Mouse (Mus musculus) CH12.LX (cell line): ENCODE data around the gene Map3k12. TPM values are rescaled to one million over a fixed set of nuclear protein-coding genes. Genes with fewer than 3 reads are reported as not detected.

Source experiments
- DNase-seq: peaks from one replicate; pipeline ENCODE4 v3.0.0-alpha.2; 2013; ENCODE audit errors: extremely low read depth
- H3K27ac ChIP-seq: 2 replicates; pipeline ENCODE4 v1.5.1; 2012; ENCODE audit warnings: low read depth, mild to moderate bottlenecking, control low read depth, moderate library complexity; ENCODE audit not compliant: insufficient read depth
- H3K27me3 ChIP-seq: replicated peaks from 2 replicates; pipeline ENCODE3; 2012; ENCODE audit warnings: inconsistent platforms
- H3K36me3 ChIP-seq, 2 experiments: replicated peaks in 1 of 2; 2 replicates each; pipeline versions ENCODE3 to v1.6.1; 2012; ENCODE audit warnings: inconsistent platforms in 1 of 2, low read length in 1 of 2, mild to moderate bottlenecking in 1 of 2, mixed read lengths in 1 of 2, moderate library complexity in 1 of 2; ENCODE audit not compliant: control insufficient read depth in 1 of 2, insufficient read depth in 1 of 2
- H3K4me1 ChIP-seq, 2 experiments: 2 replicates each; pipeline ENCODE4 v1.6.1; 2012; ENCODE audit warnings: inconsistent platforms in 1 of 2, moderate library complexity in 1 of 2; ENCODE audit not compliant: insufficient read depth in 2 of 2, control insufficient read depth in 1 of 2
- H3K4me2 ChIP-seq: 2 replicates; pipeline ENCODE4 v1.6.1; 2012; ENCODE audit warnings: low read depth, mild to moderate bottlenecking, control low read depth; ENCODE audit not compliant: poor library complexity, insufficient read depth, severe bottlenecking
- H3K4me3 ChIP-seq, 3 experiments: fragments of 150-350 bp in 1 of 3; sonication (generic) in 1 of 3; replicated peaks in 1 of 3; 2 replicates each; pipeline versions ENCODE3 to v1.5.1; 2011 to 2012; ENCODE audit warnings: low read depth in 2 of 3, low read length in 2 of 3, mild to moderate bottlenecking in 2 of 3, moderate library complexity in 2 of 3, control low read depth in 1 of 3, improper control_type of control experiment in 1 of 3, inconsistent platforms in 1 of 3, mixed read lengths in 1 of 3; ENCODE audit not compliant: poor library complexity in 1 of 3
- H3K79me2 ChIP-seq: replicated peaks from 2 replicates; pipeline ENCODE4 v1.6.1; 2012; ENCODE audit warnings: mild to moderate bottlenecking, moderate library complexity; ENCODE audit not compliant: control insufficient read depth, poor library complexity, insufficient read depth, severe bottlenecking; ENCODE audit errors: extremely low read depth
- H3K9ac ChIP-seq: 2 replicates; pipeline ENCODE4 v1.6.1; 2012; ENCODE audit warnings: low read depth, mild to moderate bottlenecking, control low read depth, moderate library complexity; ENCODE audit not compliant: insufficient read depth
- H3K9me3 ChIP-seq: replicated peaks from 2 replicates; pipeline ENCODE3; 2012; ENCODE audit warnings: low read length, inconsistent platforms, mixed read lengths
- BHLHE40 ChIP-seq: IDR thresholded peaks from 2 replicates; pipeline ENCODE4 v1.6.1; 2011; ENCODE audit warnings: mild to moderate bottlenecking, low read depth, low read length, improper control_type of control experiment
- CHD1 ChIP-seq: IDR thresholded peaks from 2 replicates; pipeline ENCODE4 v1.6.1; 2012; ENCODE audit warnings: low read depth, low read length, improper control_type of control experiment, inconsistent platforms
- CHD2 ChIP-seq: IDR thresholded peaks from 2 replicates; pipeline ENCODE4 v1.6.1; 2011; ENCODE audit warnings: low read length, improper control_type of control experiment
- CTCF ChIP-seq, 2 experiments: IDR thresholded peaks in 1 of 2; conservative IDR thresholded peaks in 1 of 2; 2 replicates each; pipeline ENCODE4 v1.5.1; 2011 to 2012; ENCODE audit warnings: low read depth in 2 of 2, low read length in 2 of 2, improper control_type of control experiment in 1 of 2, inconsistent platforms in 1 of 2, mild to moderate bottlenecking in 1 of 2, moderate library complexity in 1 of 2
- ELF1 ChIP-seq: IDR thresholded peaks from 2 replicates; pipeline ENCODE4 v1.6.1; 2014; ENCODE audit warnings: low read depth, mild to moderate bottlenecking, inconsistent platforms, low read length, improper control_type of control experiment
- EP300 ChIP-seq: IDR thresholded peaks from 2 replicates; pipeline ENCODE4 v1.6.1; 2011; ENCODE audit warnings: low read length, improper control_type of control experiment
- ETS1 ChIP-seq: conservative IDR thresholded peaks from 2 replicates; pipeline ENCODE4 v1.6.1; 2012; ENCODE audit warnings: low read depth, mild to moderate bottlenecking, inconsistent platforms, low read length, improper control_type of control experiment, moderate library complexity
- IRF4 ChIP-seq: IDR thresholded peaks from 2 replicates; pipeline ENCODE4 v1.6.1; 2014; ENCODE audit warnings: low read depth, mild to moderate bottlenecking, inconsistent platforms, low read length, improper control_type of control experiment
- JUN ChIP-seq: IDR thresholded peaks from 2 replicates; pipeline ENCODE4 v1.6.1; 2011; ENCODE audit warnings: low read depth, mild to moderate bottlenecking, low read length, improper control_type of control experiment, moderate library complexity; ENCODE audit not compliant: insufficient read depth
- KAT2A ChIP-seq: IDR thresholded peaks from 2 replicates; pipeline ENCODE4 v1.6.1; 2012; ENCODE audit warnings: low read length, improper control_type of control experiment, inconsistent platforms; ENCODE audit not compliant: insufficient replicate concordance
- MAX ChIP-seq: IDR thresholded peaks from 2 replicates; pipeline ENCODE4 v1.6.1; 2011; ENCODE audit warnings: low read length, improper control_type of control experiment
- MEF2A ChIP-seq: IDR thresholded peaks from 2 replicates; pipeline ENCODE4 v1.6.1; 2014; ENCODE audit warnings: low read depth, mild to moderate bottlenecking, inconsistent platforms, low read length, improper control_type of control experiment, borderline replicate concordance
- MXI1 ChIP-seq: IDR thresholded peaks from 2 replicates; pipeline ENCODE4 v1.6.1; 2011; ENCODE audit warnings: mild to moderate bottlenecking, low read depth, low read length, improper control_type of control experiment
- MYC ChIP-seq: IDR thresholded peaks from 2 replicates; pipeline ENCODE4 v1.6.1; 2011; ENCODE audit warnings: low read depth, mild to moderate bottlenecking, improper control_type of control experiment, low read length
- NELFE ChIP-seq: IDR thresholded peaks from 2 replicates; pipeline ENCODE4 v1.6.1; 2011; ENCODE audit warnings: low read depth, low read length, improper control_type of control experiment
- NRF1 ChIP-seq: IDR thresholded peaks from 2 replicates; pipeline ENCODE4 v1.6.1; 2014; ENCODE audit warnings: low read depth, mild to moderate bottlenecking, inconsistent platforms, low read length, improper control_type of control experiment, moderate library complexity
- PAX5 ChIP-seq: IDR thresholded peaks from 2 replicates; pipeline ENCODE4 v1.6.1; 2012; ENCODE audit warnings: low read length, inconsistent platforms, mixed read lengths
- POLR2A ChIP-seq: IDR thresholded peaks from 2 replicates; pipeline ENCODE4 v1.6.1; 2011; ENCODE audit warnings: low read depth, mild to moderate bottlenecking, improper control_type of control experiment, low read length
- POLR2AphosphoS2 ChIP-seq: IDR thresholded peaks from 2 replicates; pipeline ENCODE4 v1.6.1; 2011; ENCODE audit warnings: low read depth, low read length, improper control_type of control experiment
- RAD21 ChIP-seq: IDR thresholded peaks from 2 replicates; pipeline ENCODE4 v1.6.1; 2011; ENCODE audit warnings: low read depth, mild to moderate bottlenecking, low read length, improper control_type of control experiment, moderate library complexity
- SIN3A ChIP-seq: IDR thresholded peaks from 2 replicates; pipeline ENCODE4 v1.6.1; 2012; ENCODE audit warnings: low read length, improper control_type of control experiment, inconsistent platforms
- TBP ChIP-seq: conservative IDR thresholded peaks from 2 replicates; pipeline ENCODE4 v1.6.1; 2011; ENCODE audit warnings: low read depth, low read length, improper control_type of control experiment
- TCF12 ChIP-seq: IDR thresholded peaks from 2 replicates; pipeline ENCODE4 v1.6.1; 2014; ENCODE audit warnings: low read depth, mild to moderate bottlenecking, inconsistent platforms, low read length, improper control_type of control experiment
- UBTF ChIP-seq: IDR thresholded peaks from 2 replicates; pipeline ENCODE4 v1.6.1; 2012; ENCODE audit warnings: low read depth, mild to moderate bottlenecking, inconsistent platforms, low read length, improper control_type of control experiment, moderate library complexity
- USF2 ChIP-seq: conservative IDR thresholded peaks from 2 replicates; pipeline ENCODE4 v1.6.1; 2011; ENCODE audit warnings: low read depth, low read length, improper control_type of control experiment
- ZC3H11A ChIP-seq: IDR thresholded peaks from 2 replicates; pipeline ENCODE4 v1.6.1; 2012; ENCODE audit warnings: low read depth, mild to moderate bottlenecking, inconsistent platforms, low read length, improper control_type of control experiment
- ZKSCAN1 ChIP-seq: IDR thresholded peaks from 2 replicates; pipeline ENCODE4 v1.6.1; 2012; ENCODE audit warnings: low read depth, inconsistent platforms, low read length, improper control_type of control experiment, borderline replicate concordance
- ZNF384 ChIP-seq: IDR thresholded peaks from 2 replicates; pipeline ENCODE4 v1.6.1; 2012; ENCODE audit warnings: low read depth, low read length, improper control_type of control experiment, inconsistent platforms
- dilution Hi-C: fragments of 300-500 bp; cut with MboI; formaldehyde crosslinking; loops from 2 replicates; pipeline ENCODE4 v1.14.3; 2020; ENCODE audit warnings: low sequenced_read_pairs; ENCODE audit not compliant: extremely low pct_unique_long_range_greater_than_20kb, extremely low pct_ligation_motif_present
- in situ Hi-C: fragments of 300-500 bp; cut with MboI; formaldehyde crosslinking; loops from 3 replicates; pipeline ENCODE4 v1.14.3; 2019; ENCODE audit warnings: low sequenced_read_pairs, low pct_ligation_motif_present, low pct_unique_long_range_greater_than_20kb, mixed read lengths
- polyA plus RNA-seq: library from polyadenylated mRNA; unstranded; fragments of >175 nt; gene quantifications from 2 replicates; pipeline ENCODE4 v1.2.1, GENCODE M21; 2012; ENCODE audit warnings: low read depth; ENCODE audit not compliant: insufficient read length
- total RNA-seq, 2 experiments: library from RNA; depleted of rRNA; stranded (reverse); fragments of 300-350 nt in 1 of 2; fragments of >200 nt in 1 of 2; gene quantifications; 2 replicates each; pipeline ENCODE4 v1.2.3; 2012 to 2014

Gene Map3k12
- total and polyA plus RNA-seq, 3 experiments: 1.5 to 3.0 (median 2.3) TPM

- Histone ChIP-seq H3K27ac (no peak overlapping the region), H3K9me3 (no peaks in the 10 kb centered on the region), H3K4me2 (no peak overlapping the region), H3K4me1 (peaks cover 0 to 8% of the 10 kb centered on the region in 2 experiments; a peak in 2 of 4 replicates), H3K36me3 (peaks cover 57 to 77% of the 10 kb centered on the region in 2 experiments), H3K4me3 (no peak overlapping the region), H3K27me3 (no peaks in the 10 kb centered on the region), H3K79me2 (no peaks in the 10 kb centered on the region), H3K9ac (no peak overlapping the region)
- dilution Hi-C loops (no loop called here), in situ Hi-C loops (no loop called here)
- TF ChIP-seq CHD1 (no peak), NRF1 (no peak), NELFE (no peak), PAX5 (no peak), KAT2A (no peak), CTCF (conservative IDR thresholded peaks at IDR 0.05 in 1 of 2, IDR thresholded peaks at IDR 0.05 in 1 of 2; ENCODE audit: low read depth in 2 of 2, low read length in 2 of 2) (no peak), CHD2 (no peak), MYC (no peak), MXI1 (no peak), SIN3A (no peak), ETS1 (no peak), BHLHE40 (no peak), USF2 (no peak), POLR2A (no peak; the same call in 1 of the 2 replicates), MAX (no peak), TCF12 (no peak), RAD21 (no peak), ELF1 (no peak), ZNF384 (no peak)
- DNase-seq: no peak
These were observed 12.7 kb downstream of the Map3k12 start for GRCm38 (mm10) chr15:102503924-102504782.

- in situ Hi-C loops (no loop called here), dilution Hi-C loops (no loop called here)
- Histone ChIP-seq H3K36me3 (peaks cover 60 to 83% of the 10 kb centered on the region in 2 experiments), H3K4me2 (no peak within 1 kb of the TSS), H3K27ac (no peak within 1 kb of the TSS), H3K27me3 (no peaks in the 10 kb centered on the region), H3K4me3 (no peak within 1 kb of the TSS), H3K9me3 (no peaks in the 10 kb centered on the region), H3K9ac (no peak within 1 kb of the TSS), H3K4me1 (peaks cover 0 to 8% of the 10 kb centered on the region in 2 experiments; a peak in 2 of 4 replicates), H3K79me2 (no peaks in the 10 kb centered on the region; the same call in 1 of the 2 replicates)
- TF ChIP-seq JUN: no peak
- no peak for TF ChIP-seq CHD1
- TF ChIP-seq PAX5: no peak
- no peak for TF ChIP-seq ZC3H11A
- TF ChIP-seq TBP: no peak
- no peak for TF ChIP-seq IRF4
- no peak for TF ChIP-seq MEF2A
- no peak; the same call in 1 of the 2 replicates for TF ChIP-seq POLR2AphosphoS2
- TF ChIP-seq ZKSCAN1: no peak
- TF ChIP-seq UBTF: no peak
- no peak for TF ChIP-seq USF2
- TF ChIP-seq EP300: no peak
- no peak for TF ChIP-seq RAD21
- TF ChIP-seq ELF1: no peak
- no peak for TF ChIP-seq NELFE
- DNase-seq: no peak
These were observed 13.4 kb downstream of the Map3k12 start, which contains the start of gene Gm10337 for GRCm38 (mm10) chr15:102503447-102503846. TSS of gene Gm10337 (plus strand) at chr15:102503722.
